Mouse (Mus musculus): ENCODE data around the gene March6.

GRCm38 (mm10) chr15:31453098-31453916 lies 77.5 kb downstream of the March6 start, which contains the start of gene Ropn1l:
- TF ChIP-seq CTCF (IDR thresholded peaks at IDR 0.05), result no peak
- peak; percentile 86 for TF ChIP-seq POLR2A (IDR thresholded peaks at IDR 0.05; ENCODE audit: insufficient read depth, low read depth, low read length)
- TF ChIP-seq EP300 (IDR thresholded peaks at IDR 0.05; ENCODE audit: insufficient read depth, low read depth, low read length), result peak; percentile 58; the same call in 1 of the 2 replicates

All from heart, adult 2 months (tissue).